ENCODE assay signal across 9 mouse cellular contexts in genomic region chr17:36121352-36122020, GRCm38 (mm10). TPM values are rescaled to one million over a fixed set of nuclear protein-coding genes. Genes with fewer than 3 reads are reported as not detected.
A peak's percentile ranks its signal among the peaks of the same experiment; 100 is the strongest.
DNase-seq lines count a peak whose midpoint lies in the region; ATAC-seq and TF ChIP-seq lines count a peak whose summit lies in the region.
"Not testable (repeated sequence)": the region's sequence is repeated elsewhere in the genome, so short reads cannot be mapped to it uniquely, and the experiment has no call there.
"Had no signal": no experiment of that assay in that cellular context is flagged by ENCODE, and none has a peak within 500 bp of the region (broad histone marks: within the 10 kb centered on the region; RNA-seq: fewer than 3 reads in every experiment).

TSS of gene Gm19684 (plus strand) at chr17:36121678.

- not testable (repeated sequence) for H3K4me2 ChIP-seq in forebrain, embryonic 11.5 days (ENCODE audit: low read depth, low read length, severe bottlenecking)
- H3K4me2 ChIP-seq in kidney, embryonic 15.5 days, result peak within 1 kb of the TSS; percentile 47
- peak within 1 kb of the TSS; percentile 36 for H3K4me2 ChIP-seq in liver, embryonic 13.5 days
- H3K4me2 ChIP-seq in midbrain, embryonic 16.5 days (ENCODE audit: low read length), result peak within 1 kb of the TSS; percentile 42
- H3K4me2 ChIP-seq in stomach, embryonic 15.5 days, result peak within 1 kb of the TSS; percentile 42

- not testable (repeated sequence) for H3K9me3 ChIP-seq in forebrain, embryonic 11.5 days (ENCODE audit: control insufficient read depth, low read length); kidney, embryonic 15.5 days (replicated peaks); liver, embryonic 13.5 days (replicated peaks); midbrain, embryonic 16.5 days (replicated peaks; ENCODE audit: control insufficient read depth, low read length, poor library complexity, severe bottlenecking); stomach, embryonic 15.5 days

- H3K36me3 ChIP-seq in forebrain, embryonic 11.5 days (ENCODE audit: control insufficient read depth, insufficient read depth, low read length); kidney, embryonic 15.5 days; liver, embryonic 13.5 days; midbrain, embryonic 16.5 days (ENCODE audit: control insufficient read depth, insufficient read depth, low read length); stomach, embryonic 15.5 days: not testable (repeated sequence)

- H3K9ac ChIP-seq in forebrain, embryonic 11.5 days (ENCODE audit: low read length); kidney, embryonic 15.5 days; liver, embryonic 13.5 days; midbrain, embryonic 16.5 days (ENCODE audit: low read depth, low read length); stomach, embryonic 15.5 days: not testable (repeated sequence)

- WGBS in bone marrow, adult 2 months, result under 1% methylated on average over 8 of the region's 8 CpGs
- 7% methylated on average over 8 of the region's 8 CpGs for WGBS in forebrain, embryonic 11.5 days
- 4% methylated on average over 8 of the region's 8 CpGs for WGBS in kidney, embryonic 15.5 days
- WGBS in liver, embryonic 13.5 days (ENCODE audit: insufficient replicate concordance), result 4% methylated on average over 8 of the region's 8 CpGs
- 6% methylated on average over 8 of the region's 8 CpGs for WGBS in midbrain, embryonic 16.5 days
- WGBS in stomach, embryonic 15.5 days, result 5% methylated on average over 8 of the region's 8 CpGs

- ATAC-seq in CD4-positive, CD25-positive, alpha-beta regulatory T cell, adult 4 months, result peak; percentile 97
- ATAC-seq in forebrain, embryonic 11.5 days (replicated peaks; ENCODE audit: low FRiP score), result not testable (repeated sequence)
- ATAC-seq in kidney, embryonic 15.5 days (replicated peaks; ENCODE audit: low FRiP score), result peak; percentile 56; the same call in 1 of the 2 replicates
- peak; percentile 58 for ATAC-seq in liver, embryonic 13.5 days (ENCODE audit: low read depth)
- 0 out of 2 replicates have a peak, but pooled peaks have one; percentile 5 for ATAC-seq in midbrain, embryonic 16.5 days
- peak; percentile 78 for ATAC-seq in stomach, embryonic 15.5 days (ENCODE audit: insufficient read depth, low FRiP score, low read depth)

- peak within 1 kb of the TSS; percentile 82 for H3K27ac ChIP-seq in bone marrow, adult 2 months (ENCODE audit: control insufficient read depth, insufficient read depth, low read depth, low read length, poor library complexity)
- not testable (repeated sequence) for H3K27ac ChIP-seq in forebrain, embryonic 11.5 days (ENCODE audit: low read depth, low read length); kidney, embryonic 15.5 days; liver, embryonic 13.5 days; midbrain, embryonic 16.5 days (ENCODE audit: low read length); stomach, embryonic 15.5 days

- DNase-seq in forebrain, embryonic 11.5 days (ENCODE audit: low spot score), result peak; percentile 27
- peak; percentile 66 to 67 for DNase-seq in heart, postnatal 10 days
- DNase-seq in liver, embryonic 13.5 days, result not testable (repeated sequence)

- peak within 1 kb of the TSS; percentile 79 for H3K4me3 ChIP-seq in bone marrow, adult 2 months (replicated peaks; ENCODE audit: control insufficient read depth, low read depth, low read length)
- not testable (repeated sequence) for H3K4me3 ChIP-seq in forebrain, embryonic 11.5 days (ENCODE audit: low read depth, low read length); midbrain, embryonic 16.5 days (ENCODE audit: low read depth, low read length)
- peak within 1 kb of the TSS; percentile 17 for H3K4me3 ChIP-seq in kidney, embryonic 15.5 days (replicated peaks)
- peak within 1 kb of the TSS; percentile 12; the same call in 1 of the 2 replicates for H3K4me3 ChIP-seq in liver, embryonic 13.5 days (replicated peaks)
- peak within 1 kb of the TSS; percentile 20; the same call in 1 of the 2 replicates for H3K4me3 ChIP-seq in stomach, embryonic 15.5 days (replicated peaks)

- not testable (repeated sequence) for H3K27me3 ChIP-seq in forebrain, embryonic 11.5 days (ENCODE audit: control insufficient read depth, insufficient read depth, low read length); stomach, embryonic 15.5 days (replicated peaks)
- H3K27me3 ChIP-seq in kidney, embryonic 15.5 days, result peaks cover 41% of the 10 kb centered on the region
- peaks cover 38% of the 10 kb centered on the region for H3K27me3 ChIP-seq in liver, embryonic 13.5 days
- peaks cover 14% of the 10 kb centered on the region for H3K27me3 ChIP-seq in midbrain, embryonic 16.5 days (ENCODE audit: control insufficient read depth, insufficient read depth, low read depth, low read length)

- not testable (repeated sequence) for TF ChIP-seq POLR2A in bone marrow, adult 2 months (IDR thresholded peaks at IDR 0.05; ENCODE audit: borderline replicate concordance, control insufficient read depth, low read depth, low read length)

- not testable (repeated sequence) for TF ChIP-seq CTCF in bone marrow, adult 2 months (IDR thresholded peaks at IDR 0.05; ENCODE audit: control insufficient read depth, insufficient read depth, low read length)

- intact Hi-C loops in heart, postnatal 10 days (cut with DNase I), result not testable (repeated sequence)

- not testable (repeated sequence) for H3K4me1 ChIP-seq in bone marrow, adult 2 months (ENCODE audit: control insufficient read depth, insufficient read depth, low read length); forebrain, embryonic 11.5 days (replicated peaks; ENCODE audit: control insufficient read depth, insufficient read depth, low read length); kidney, embryonic 15.5 days; liver, embryonic 13.5 days (replicated peaks); midbrain, embryonic 16.5 days (ENCODE audit: control insufficient read depth, insufficient read depth, low read length); stomach, embryonic 15.5 days

RNA-seq across cellular contexts. Expression of gene Gm19684, which starts in this region (rescaled TPM):
- polyA plus RNA-seq in CD4-positive, CD25-positive, alpha-beta regulatory T cell, adult 4 months (2017; shearing (Covaris generic)), result 1 to 10 TPM; 1.4 to 1.9 TPM
- 1.2 TPM in 1 of 2 replicates, not detected in the other for polyA plus RNA-seq in bone marrow, adult 2 months (2011; ENCODE audit: insufficient read depth, insufficient read length, low replicate concordance, missing spikeins)
- not detected in 2 replicates for polyA plus RNA-seq in forebrain, embryonic 11.5 days (2014; fragmentation: Nextera tagmentation; extraction: Ambion mirVana)
- under 1 TPM in 1 of 2 experiments, not detected in 1; 0.26 TPM for total RNA-seq in heart, postnatal 10 days (2021)
- not detected in 2 replicates for polyA plus RNA-seq in kidney, embryonic 15.5 days (2015; fragmentation: Nextera tagmentation; extraction: Ambion mirVana)
- polyA plus RNA-seq in liver, embryonic 13.5 days (2015; fragmentation: Nextera tagmentation; extraction: Ambion mirVana), result not detected in 2 replicates
- not detected in 2 replicates for polyA plus RNA-seq in midbrain, embryonic 16.5 days (2015; fragmentation: Nextera tagmentation; extraction: Ambion mirVana)
- not detected in 2 replicates for polyA plus RNA-seq in stomach, embryonic 15.5 days (2015; fragmentation: Nextera tagmentation; extraction: Ambion mirVana)
- polyA plus RNA-seq: midbrain, embryonic 11.5 days had no signal

Comparison
In these comparisons a context has a peak if more than half of its experiments do, and no peak if none do; other contexts are left out.
1. Peak in DNase-seq in forebrain, embryonic 11.5 days; RNA of the gene not detected or under 1 TPM.
2. Peak in DNase-seq in heart, postnatal 10 days; RNA of the gene not detected or under 1 TPM.
3. Peak in ATAC-seq, H3K4me3 ChIP-seq and H3K4me2 ChIP-seq in kidney, embryonic 15.5 days; RNA of the gene not detected or under 1 TPM.
4. Peak in ATAC-seq, H3K4me3 ChIP-seq and H3K4me2 ChIP-seq in liver, embryonic 13.5 days; RNA of the gene not detected or under 1 TPM.
5. Peak in ATAC-seq and H3K4me2 ChIP-seq in midbrain, embryonic 16.5 days; RNA of the gene not detected or under 1 TPM.
6. Peak in ATAC-seq, H3K4me3 ChIP-seq and H3K4me2 ChIP-seq in stomach, embryonic 15.5 days; RNA of the gene not detected or under 1 TPM.